Mouse (Mus musculus): ENCODE results near the gene Arl4d.
A peak's percentile ranks its signal among the peaks of the same experiment; 100 is the strongest.

DNA sequence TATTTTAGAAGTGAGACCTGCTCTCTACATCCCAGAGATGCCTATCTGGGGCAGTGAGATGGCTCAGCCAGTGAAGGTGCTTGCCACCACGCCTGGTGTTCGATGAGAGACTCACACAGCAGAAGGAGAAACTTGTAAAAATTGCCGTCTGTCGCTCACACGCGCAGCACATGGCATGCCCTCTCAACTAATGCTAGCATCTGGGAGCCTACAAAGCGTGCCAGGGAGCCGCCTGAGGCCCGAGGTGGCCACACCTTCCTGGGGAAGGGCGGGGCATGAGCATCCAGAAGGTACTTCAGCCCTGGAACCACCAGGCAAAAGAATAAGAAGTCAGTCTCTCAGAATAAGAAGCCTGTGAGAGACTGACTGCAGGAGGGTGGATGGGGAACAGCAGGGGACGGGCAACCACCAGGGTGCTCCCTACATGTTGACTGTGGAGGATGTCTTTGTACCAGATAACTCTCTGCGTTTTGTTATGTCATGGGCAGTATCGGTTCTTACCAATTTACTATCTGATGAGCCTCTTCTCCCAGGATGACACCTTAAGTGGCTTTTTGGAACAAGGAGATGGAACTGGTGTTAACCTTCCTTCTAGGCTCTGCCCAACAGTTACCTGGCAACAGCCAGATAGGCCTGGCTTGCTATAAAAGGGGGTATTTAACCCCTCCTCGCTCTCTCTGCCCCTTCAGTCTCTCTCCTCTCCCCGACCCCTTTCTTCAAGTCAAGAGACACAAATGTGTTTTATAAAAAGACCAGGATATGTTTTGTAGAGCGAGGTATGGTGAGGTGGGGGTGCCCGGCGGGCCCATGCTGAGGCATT lies 48.2 kb upstream of the Arl4d start:
- TF ChIP-seq POLR2A (IDR thresholded peaks at IDR 0.05; ENCODE audit: control insufficient read depth, low read depth, low read length) (peak; percentile 28; the same call in 1 of the 2 replicates), CTCF (IDR thresholded peaks at IDR 0.05; ENCODE audit: control insufficient read depth, insufficient read depth, insufficient replicate concordance, low read depth, low read length) (no peak)
